Mouse (Mus musculus) megakaryocyte, embryonic 14.5 days (primary cell): ENCODE data around the gene Cdk4.

Source experiments
- FLI1 ChIP-seq: IDR thresholded peaks from 2 replicates; pipeline ENCODE4 v1.6.1; 2012; ENCODE audit warnings: low read length, inconsistent platforms, mixed read lengths
- GATA1 ChIP-seq: IDR thresholded peaks from 3 replicates; pipeline ENCODE4 v1.6.1; 2012; ENCODE audit warnings: mixed read lengths, low read length, inconsistent platforms, borderline replicate concordance

DNA sequence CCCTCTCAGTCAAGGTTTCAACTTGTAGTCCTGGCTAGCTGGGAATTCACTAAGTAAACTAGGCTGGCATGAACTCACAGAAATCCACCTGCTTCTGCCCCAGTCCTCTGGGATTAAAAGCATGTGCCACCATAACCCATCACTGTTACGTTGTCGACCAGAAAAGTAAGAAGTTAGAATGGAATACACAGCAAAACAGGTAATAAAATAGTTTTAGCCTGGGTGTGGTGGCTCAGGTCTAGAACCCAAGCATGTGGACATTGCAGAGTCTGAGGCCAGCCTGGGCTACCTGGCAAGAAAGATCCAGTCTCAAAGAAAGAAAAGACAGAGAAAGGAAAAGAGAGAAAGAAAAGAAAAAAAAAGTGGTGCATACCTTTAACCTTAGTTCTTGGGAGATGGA, 1.8 kb upstream of the Cdk4 start:
- TF ChIP-seq FLI1 (no peak), GATA1 (no peak)
